Mouse (Mus musculus): Measurements from ENCODE around the gene Vmn1r86. TPM values are rescaled to one million over a fixed set of nuclear protein-coding genes. Genes with fewer than 3 reads are reported as not detected.
"Not testable (repeated sequence)": the region's sequence is repeated elsewhere in the genome, so short reads cannot be mapped to it uniquely, and the experiment has no call there.

Vmn1r86 gene
- polyA plus RNA-seq (2014; fragmentation: Nextera tagmentation; extraction: Ambion mirVana) = not detected in 2 replicates

DNA sequence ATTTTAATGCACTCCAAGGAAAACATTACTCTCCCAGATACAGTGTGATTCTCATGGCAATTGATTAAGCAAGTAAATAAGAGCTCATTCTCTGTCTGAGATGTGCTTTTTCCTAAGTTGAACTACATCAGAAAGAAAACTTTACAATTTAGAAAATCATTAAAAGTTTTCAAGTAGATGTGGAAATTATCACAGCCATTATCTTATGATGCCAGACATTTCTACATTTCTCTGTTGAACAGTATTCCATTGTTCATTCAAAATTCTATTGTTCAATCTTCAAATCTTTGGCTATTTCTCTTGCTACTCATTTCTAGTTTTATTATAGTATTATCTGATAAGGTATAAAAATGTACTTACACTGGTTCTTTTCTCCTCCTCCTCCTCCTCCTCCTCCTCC lies at the start of gene Vmn1r86:
Gene Vmn1r86, minus strand, starts transcription at position 101 of the 400 bp plus-strand sequence.
- ATAC-seq (replicated peaks; ENCODE audit: low FRiP score) (no peak), DNase-seq (ENCODE audit: low spot score) (no peak)
- Histone ChIP-seq H3K27ac (ENCODE audit: low read depth, low read length) (no peak within 1 kb of the TSS), H3K4me1 (replicated peaks; ENCODE audit: control insufficient read depth, insufficient read depth, low read length) (no peaks in the 10 kb centered on the region), H3K4me2 (no peak within 1 kb of the TSS), H3K9ac (ENCODE audit: low read depth, low read length) (no peak within 1 kb of the TSS), H3K27me3 (replicated peaks; ENCODE audit: control insufficient read depth, insufficient read depth, low read length) (no peaks in the 10 kb centered on the region), H3K36me3 (ENCODE audit: control insufficient read depth, insufficient read depth, low read length) (no peaks in the 10 kb centered on the region), H3K4me3 (ENCODE audit: low read depth, low read length) (no peak within 1 kb of the TSS), H3K9me3 (ENCODE audit: control insufficient read depth, low read length) (no peaks in the 10 kb centered on the region)

DNA sequence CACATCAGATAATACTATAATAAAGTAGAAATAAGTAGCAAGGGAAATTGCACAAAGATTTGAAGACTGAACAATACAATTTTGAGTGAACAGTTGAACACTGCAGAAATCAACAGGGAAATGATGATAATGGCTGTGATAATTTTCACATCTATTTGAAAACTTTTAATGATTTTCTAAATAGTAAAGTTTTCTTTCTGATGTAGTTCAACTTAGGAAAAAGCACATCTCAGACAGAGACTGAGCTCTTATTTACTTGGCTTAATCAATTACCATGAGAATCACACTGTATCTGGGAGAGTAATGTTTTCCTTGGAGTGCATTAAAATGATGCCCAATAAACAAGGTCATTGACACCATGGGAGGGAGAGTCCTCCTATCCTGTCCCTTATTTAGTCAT lies 39.6 kb upstream of the Vmn1r86 start, which contains the start of gene Vmn1r88:
Gene Vmn1r88, plus strand, starts transcription at position 301 of the 400 bp plus-strand sequence.
- H3K4me1 ChIP-seq (replicated peaks; ENCODE audit: control insufficient read depth, insufficient read depth, low read length) = no peaks in the 10 kb centered on the region
- H3K4me2 ChIP-seq = no peak within 1 kb of the TSS
- no peak within 1 kb of the TSS for H3K9ac ChIP-seq (ENCODE audit: low read depth, low read length)
- H3K36me3 ChIP-seq (ENCODE audit: control insufficient read depth, insufficient read depth, low read length) = no peaks in the 10 kb centered on the region
- ATAC-seq (replicated peaks; ENCODE audit: low FRiP score) = no peak
- H3K27me3 ChIP-seq (replicated peaks; ENCODE audit: control insufficient read depth, insufficient read depth, low read length) = no peaks in the 10 kb centered on the region
- H3K27ac ChIP-seq (ENCODE audit: low read depth, low read length) = no peak within 1 kb of the TSS
- no peak within 1 kb of the TSS for H3K4me3 ChIP-seq (ENCODE audit: low read depth, low read length)
- no peak for DNase-seq (ENCODE audit: low spot score)
- no peaks in the 10 kb centered on the region for H3K9me3 ChIP-seq (ENCODE audit: control insufficient read depth, low read length)

DNA sequence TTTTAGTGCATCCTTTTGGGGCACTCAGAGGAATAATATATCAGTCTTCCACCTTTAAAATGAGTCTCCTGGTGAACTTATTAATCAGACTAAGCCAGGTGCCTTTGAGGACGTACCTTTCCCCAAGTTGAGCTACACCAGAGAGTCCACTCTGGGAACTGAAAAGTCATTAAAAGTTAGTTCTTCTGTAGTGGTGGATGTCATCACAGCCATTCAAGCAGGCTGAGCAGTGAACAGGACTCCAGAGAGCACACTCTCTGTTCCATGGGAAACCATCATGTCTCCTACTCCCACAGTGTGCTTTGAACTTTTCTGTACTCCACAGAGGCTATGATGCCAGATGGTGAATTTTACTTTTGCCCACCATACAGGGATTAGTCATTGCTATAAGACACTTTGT lies 20.3 kb upstream of the Vmn1r86 start, which contains the start of gene Vmn1r87:
Gene Vmn1r87, minus strand, starts transcription at position 101 of the 400 bp plus-strand sequence.
- DNase-seq (ENCODE audit: low spot score) (no peak), ATAC-seq (replicated peaks; ENCODE audit: low FRiP score) (no peak)
- 68% methylated on average over 1 of the region's 1 CpGs for WGBS
- H3K27ac ChIP-seq (ENCODE audit: low read depth, low read length) = no peak within 1 kb of the TSS
- no peak within 1 kb of the TSS for H3K4me2 ChIP-seq
- H3K4me1 ChIP-seq (replicated peaks; ENCODE audit: control insufficient read depth, insufficient read depth, low read length) = no peaks in the 10 kb centered on the region
- H3K9ac ChIP-seq (ENCODE audit: low read depth, low read length) = no peak within 1 kb of the TSS
- no peaks in the 10 kb centered on the region for H3K27me3 ChIP-seq (replicated peaks; ENCODE audit: control insufficient read depth, insufficient read depth, low read length)
- no peaks in the 10 kb centered on the region for H3K36me3 ChIP-seq (ENCODE audit: control insufficient read depth, insufficient read depth, low read length)
- H3K9me3 ChIP-seq (ENCODE audit: control insufficient read depth, low read length) = no peaks in the 10 kb centered on the region
- H3K4me3 ChIP-seq (ENCODE audit: low read depth, low read length) = no peak within 1 kb of the TSS

DNA sequence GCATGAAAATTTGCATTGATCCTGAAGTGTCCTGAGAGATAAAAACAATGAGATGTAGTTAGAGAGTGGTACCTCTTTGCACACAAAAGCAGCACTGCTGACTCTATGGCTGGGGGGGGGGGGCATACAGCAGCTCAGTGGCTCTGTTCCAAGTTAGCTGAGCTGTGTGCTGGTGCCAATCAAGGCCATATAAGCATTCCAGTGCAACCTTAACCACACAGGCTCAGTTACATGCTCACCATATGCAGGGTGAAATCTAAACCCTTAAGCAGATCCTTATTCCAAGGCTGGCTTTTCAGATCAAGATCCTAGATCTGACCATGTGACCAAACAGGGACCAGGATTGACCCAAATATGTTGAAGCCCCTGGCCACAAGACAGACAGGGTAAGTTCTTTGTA lies 17.6 kb upstream of the Vmn1r86 start:
- H3K27me3 ChIP-seq (replicated peaks; ENCODE audit: control insufficient read depth, insufficient read depth, low read length) = no peaks in the 10 kb centered on the region
- no peaks in the 10 kb centered on the region for H3K9me3 ChIP-seq (ENCODE audit: control insufficient read depth, low read length)
- no peak overlapping the region for H3K9ac ChIP-seq (ENCODE audit: low read depth, low read length)
- ATAC-seq (replicated peaks; ENCODE audit: low FRiP score) = no peak
- DNase-seq (ENCODE audit: low spot score) = no peak
- no peaks in the 10 kb centered on the region for H3K36me3 ChIP-seq (ENCODE audit: control insufficient read depth, insufficient read depth, low read length)
- H3K4me2 ChIP-seq = no peak overlapping the region
- no peaks in the 10 kb centered on the region for H3K4me1 ChIP-seq (replicated peaks; ENCODE audit: control insufficient read depth, insufficient read depth, low read length)
- no peak overlapping the region for H3K27ac ChIP-seq (ENCODE audit: low read depth, low read length)
- no peak overlapping the region for H3K4me3 ChIP-seq (ENCODE audit: low read depth, low read length)

DNA sequence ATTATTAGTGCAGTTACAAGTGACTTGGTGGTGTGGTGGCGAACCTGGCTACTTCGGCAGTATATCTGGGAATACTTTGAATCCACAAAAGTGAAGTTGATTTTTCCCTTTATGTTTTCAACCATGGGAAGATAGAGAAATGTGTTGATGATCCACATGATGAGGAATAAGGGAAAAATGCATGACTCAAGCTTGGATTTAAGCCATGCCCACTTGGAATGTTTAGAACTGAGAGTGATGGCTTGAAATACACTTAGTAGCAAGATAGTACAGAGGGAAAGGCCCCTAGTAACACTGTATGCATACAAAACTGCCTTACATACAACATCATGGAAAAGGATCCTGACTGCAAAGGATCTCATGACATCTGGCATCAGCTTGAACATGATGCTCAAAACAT lies 12.1 kb upstream of the Vmn1r86 start:
- DNase-seq (ENCODE audit: low spot score) (no peak), ATAC-seq (replicated peaks; ENCODE audit: low FRiP score) (no peak)
- Histone ChIP-seq H3K36me3 (ENCODE audit: control insufficient read depth, insufficient read depth, low read length) (no peaks in the 10 kb centered on the region), H3K9me3 (ENCODE audit: control insufficient read depth, low read length) (no peaks in the 10 kb centered on the region), H3K4me3 (ENCODE audit: low read depth, low read length) (no peak overlapping the region), H3K4me1 (replicated peaks; ENCODE audit: control insufficient read depth, insufficient read depth, low read length) (no peaks in the 10 kb centered on the region), H3K27ac (ENCODE audit: low read depth, low read length) (no peak overlapping the region), H3K9ac (ENCODE audit: low read depth, low read length) (no peak overlapping the region), H3K27me3 (replicated peaks; ENCODE audit: control insufficient read depth, insufficient read depth, low read length) (no peaks in the 10 kb centered on the region), H3K4me2 (no peak overlapping the region)
- WGBS = 76% methylated on average over 2 of the region's 2 CpGs

DNA sequence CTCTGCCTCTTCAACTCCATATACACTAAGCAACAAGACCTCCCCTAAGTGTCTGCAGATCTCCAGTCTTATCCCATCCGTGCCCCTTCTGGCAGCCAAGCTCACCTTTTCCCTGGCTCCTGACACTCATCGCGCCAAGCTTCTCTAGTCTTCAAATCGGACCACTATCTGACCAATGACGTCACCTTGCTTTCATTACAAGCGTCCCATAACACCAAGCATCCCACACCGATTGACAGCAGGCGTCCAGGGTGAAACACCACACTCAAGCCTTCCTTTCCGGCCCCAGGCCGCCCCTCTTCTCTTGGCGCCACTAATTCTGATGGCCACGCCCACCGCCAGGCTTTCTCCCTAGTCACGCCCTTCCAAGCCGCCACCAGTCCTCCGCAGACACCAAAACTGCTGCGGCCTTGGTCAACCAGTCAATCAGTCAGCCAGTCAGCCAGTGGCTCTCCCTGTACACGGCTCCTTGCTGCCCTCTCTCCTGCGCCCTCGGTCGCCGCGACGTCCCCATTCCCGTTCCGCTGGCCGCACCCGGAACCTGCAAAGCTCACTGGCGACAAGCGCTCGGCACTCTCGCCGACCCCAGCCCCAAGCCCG lies 3.9 kb upstream of the Vmn1r86 start:
- peak; percentile 90 for ATAC-seq (replicated peaks; ENCODE audit: low FRiP score)
- not testable (repeated sequence) for H3K9ac ChIP-seq (ENCODE audit: low read depth, low read length); H3K27ac ChIP-seq (ENCODE audit: low read depth, low read length); H3K9me3 ChIP-seq (ENCODE audit: control insufficient read depth, low read length); H3K27me3 ChIP-seq (replicated peaks; ENCODE audit: control insufficient read depth, insufficient read depth, low read length); H3K4me1 ChIP-seq (replicated peaks; ENCODE audit: control insufficient read depth, insufficient read depth, low read length); H3K36me3 ChIP-seq (ENCODE audit: control insufficient read depth, insufficient read depth, low read length); DNase-seq (ENCODE audit: low spot score)
- H3K4me2 ChIP-seq = peak overlapping the region; percentile 44
- H3K4me3 ChIP-seq (ENCODE audit: low read depth, low read length) = peak overlapping the region; percentile 26; the same call in 1 of the 2 replicates
- 2% methylated on average over 17 of the region's 34 CpGs for WGBS

DNA sequence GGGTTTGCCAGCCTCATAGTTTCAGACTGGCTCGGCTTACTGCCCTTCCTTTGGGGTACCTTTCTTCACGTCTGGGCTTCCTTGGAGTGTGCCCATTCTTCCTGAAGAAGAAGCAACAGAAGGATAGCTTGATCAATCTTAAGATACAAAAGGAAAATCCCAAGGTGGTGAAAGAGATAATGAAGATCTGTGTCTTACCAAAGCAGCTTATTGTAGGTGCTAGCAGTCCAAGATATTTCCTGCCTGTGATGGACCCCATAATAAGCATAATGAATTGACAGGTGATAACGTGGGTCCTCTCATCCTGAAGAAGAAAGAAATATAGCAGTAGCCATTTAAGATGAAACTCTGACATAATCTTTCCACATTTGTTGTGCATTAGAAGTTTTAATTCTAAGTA lies 24.6 kb downstream of the Vmn1r86 start, which contains the start of gene Vmn1r85:
Gene Vmn1r85, minus strand, starts transcription at position 101 of the 400 bp plus-strand sequence.
- no peaks in the 10 kb centered on the region for H3K27me3 ChIP-seq (replicated peaks; ENCODE audit: control insufficient read depth, insufficient read depth, low read length)
- no peak within 1 kb of the TSS for H3K27ac ChIP-seq (ENCODE audit: low read depth, low read length)
- 53% methylated on average over 3 of the region's 3 CpGs for WGBS
- H3K4me3 ChIP-seq (ENCODE audit: low read depth, low read length) = no peak within 1 kb of the TSS
- H3K4me2 ChIP-seq = no peak within 1 kb of the TSS
- no peak within 1 kb of the TSS for H3K9ac ChIP-seq (ENCODE audit: low read depth, low read length)
- no peaks in the 10 kb centered on the region for H3K4me1 ChIP-seq (replicated peaks; ENCODE audit: control insufficient read depth, insufficient read depth, low read length)
- H3K36me3 ChIP-seq (ENCODE audit: control insufficient read depth, insufficient read depth, low read length) = no peaks in the 10 kb centered on the region
- no peaks in the 10 kb centered on the region for H3K9me3 ChIP-seq (ENCODE audit: control insufficient read depth, low read length)
- ATAC-seq (replicated peaks; ENCODE audit: low FRiP score) (no peak), DNase-seq (ENCODE audit: low spot score) (no peak)

DNA sequence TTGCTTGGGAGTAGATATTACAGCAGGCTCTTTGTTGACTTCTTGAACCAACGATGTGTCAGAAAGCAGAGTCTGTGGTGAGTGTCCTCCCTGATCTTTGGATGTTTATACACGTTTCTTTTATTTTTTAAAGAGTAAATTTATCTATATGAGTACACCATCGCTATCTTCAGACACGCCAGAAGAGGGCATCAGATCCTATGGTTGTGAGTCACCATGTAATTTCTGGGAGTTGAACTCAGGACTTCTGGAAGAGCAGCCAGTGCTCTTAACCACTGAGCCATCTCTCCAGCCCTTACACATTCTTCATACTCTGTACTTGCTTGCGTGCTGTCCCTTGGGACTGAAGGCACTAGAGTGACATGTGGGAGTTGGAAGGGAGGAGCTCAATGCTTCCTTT lies 47.4 kb downstream of the Vmn1r86 start:
- H3K4me2 ChIP-seq = no peak overlapping the region
- no peaks in the 10 kb centered on the region for H3K36me3 ChIP-seq (ENCODE audit: control insufficient read depth, insufficient read depth, low read length)
- H3K27ac ChIP-seq (ENCODE audit: low read depth, low read length) = no peak overlapping the region
- H3K4me1 ChIP-seq (replicated peaks; ENCODE audit: control insufficient read depth, insufficient read depth, low read length) = no peaks in the 10 kb centered on the region
- no peak for ATAC-seq (replicated peaks; ENCODE audit: low FRiP score)
- no peak overlapping the region for H3K4me3 ChIP-seq (ENCODE audit: low read depth, low read length)
- no peak for DNase-seq (ENCODE audit: low spot score)
- WGBS = 45% methylated on average over 5 of the region's 5 CpGs
- H3K9ac ChIP-seq (ENCODE audit: low read depth, low read length) = no peak overlapping the region
- H3K27me3 ChIP-seq (replicated peaks; ENCODE audit: control insufficient read depth, insufficient read depth, low read length) = no peaks in the 10 kb centered on the region
- H3K9me3 ChIP-seq (ENCODE audit: control insufficient read depth, low read length) = no peaks in the 10 kb centered on the region

DNA sequence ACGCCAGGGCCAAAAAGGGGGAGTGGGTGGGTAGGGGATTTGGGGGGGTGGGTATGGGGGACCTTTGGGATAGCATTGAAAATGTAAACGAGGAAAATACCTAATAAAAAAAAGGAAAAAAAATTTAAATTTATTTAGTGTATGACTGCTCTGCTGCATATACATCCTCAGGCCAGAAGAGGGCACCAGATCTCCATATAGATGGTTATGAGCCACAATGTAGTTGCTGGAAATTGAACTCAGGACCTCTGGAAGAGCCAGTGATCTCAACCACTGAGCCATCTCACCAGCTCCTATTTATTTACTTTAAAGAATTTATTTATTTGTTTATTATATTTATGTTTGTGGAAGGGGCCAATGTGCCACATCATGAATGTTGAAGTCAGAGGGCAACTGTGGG lies 56.3 kb downstream of the Vmn1r86 start:
- H3K9me3 ChIP-seq (ENCODE audit: control insufficient read depth, low read length); H3K36me3 ChIP-seq (ENCODE audit: control insufficient read depth, insufficient read depth, low read length); DNase-seq (ENCODE audit: low spot score); H3K27me3 ChIP-seq (replicated peaks; ENCODE audit: control insufficient read depth, insufficient read depth, low read length); H3K27ac ChIP-seq (ENCODE audit: low read depth, low read length); H3K4me2 ChIP-seq; H3K4me3 ChIP-seq (ENCODE audit: low read depth, low read length); ATAC-seq (replicated peaks; ENCODE audit: low FRiP score); H3K9ac ChIP-seq (ENCODE audit: low read depth, low read length); H3K4me1 ChIP-seq (replicated peaks; ENCODE audit: control insufficient read depth, insufficient read depth, low read length): not testable (repeated sequence)
- WGBS = 63% methylated on average over 2 of the region's 2 CpGs

Data from liver, embryonic 11.5 days (tissue).